Mouse (Mus musculus): ENCODE measurements around the gene Mroh2a. TPM values are rescaled to one million over a fixed set of nuclear protein-coding genes. Genes with fewer than 3 reads are reported as not detected.

Mroh2a gene
- polyA plus RNA-seq (2012; rRNA removed): 0.04 and 0.14 TPM in 2 replicates

GRCm38 (mm10) chr1:88226670-88227379 is at the start of gene Mroh2a:
Mroh2a (plus strand) TSS chr1:88226986.
- no peak for DNase-seq (ENCODE audit: low read depth)
- TF ChIP-seq POLR2A (IDR thresholded peaks at IDR 0.05; ENCODE audit: borderline replicate concordance, extremely low read depth, insufficient read depth, insufficient read length, poor library complexity, severe bottlenecking): no peak
- TF ChIP-seq CTCF (IDR thresholded peaks at IDR 0.05; ENCODE audit: borderline replicate concordance, extremely low read depth, insufficient read depth, insufficient read length): no peak

- DNase-seq (ENCODE audit: low read depth): no peak
- TF ChIP-seq POLR2A (IDR thresholded peaks at IDR 0.05; ENCODE audit: borderline replicate concordance, extremely low read depth, insufficient read depth, insufficient read length, poor library complexity, severe bottlenecking) (no peak), CTCF (IDR thresholded peaks at IDR 0.05; ENCODE audit: borderline replicate concordance, extremely low read depth, insufficient read depth, insufficient read length) (no peak)
Observed at GRCm38 (mm10) chr1:88179657-88180056, 47.1 kb upstream of the Mroh2a start.

GRCm38 (mm10) chr1:88186325-88186935 is 40.4 kb upstream of the Mroh2a start:
- TF ChIP-seq POLR2A (IDR thresholded peaks at IDR 0.05; ENCODE audit: borderline replicate concordance, extremely low read depth, insufficient read depth, insufficient read length, poor library complexity, severe bottlenecking): no peak
- TF ChIP-seq CTCF (IDR thresholded peaks at IDR 0.05; ENCODE audit: borderline replicate concordance, extremely low read depth, insufficient read depth, insufficient read length): no peak
- no peak for DNase-seq (ENCODE audit: low read depth)

GRCm38 (mm10) chr1:88192136-88192535 is 34.6 kb upstream of the Mroh2a start:
- TF ChIP-seq CTCF (IDR thresholded peaks at IDR 0.05; ENCODE audit: borderline replicate concordance, extremely low read depth, insufficient read depth, insufficient read length) (no peak), POLR2A (IDR thresholded peaks at IDR 0.05; ENCODE audit: borderline replicate concordance, extremely low read depth, insufficient read depth, insufficient read length, poor library complexity, severe bottlenecking) (no peak)
- DNase-seq (ENCODE audit: low read depth): no peak

- TF ChIP-seq CTCF (IDR thresholded peaks at IDR 0.05; ENCODE audit: borderline replicate concordance, extremely low read depth, insufficient read depth, insufficient read length) (no peak), POLR2A (IDR thresholded peaks at IDR 0.05; ENCODE audit: borderline replicate concordance, extremely low read depth, insufficient read depth, insufficient read length, poor library complexity, severe bottlenecking) (no peak)
- DNase-seq (ENCODE audit: low read depth): no peak
Observed at GRCm38 (mm10) chr1:88195687-88196086, 31.1 kb upstream of the Mroh2a start.

GRCm38 (mm10) chr1:88197443-88197842 is 29.3 kb upstream of the Mroh2a start:
- TF ChIP-seq POLR2A (IDR thresholded peaks at IDR 0.05; ENCODE audit: borderline replicate concordance, extremely low read depth, insufficient read depth, insufficient read length, poor library complexity, severe bottlenecking) (no peak), CTCF (IDR thresholded peaks at IDR 0.05; ENCODE audit: borderline replicate concordance, extremely low read depth, insufficient read depth, insufficient read length) (no peak)

GRCm38 (mm10) chr1:88199996-88200395 is 26.8 kb upstream of the Mroh2a start:
- DNase-seq (ENCODE audit: low read depth): no peak
- TF ChIP-seq POLR2A (IDR thresholded peaks at IDR 0.05; ENCODE audit: borderline replicate concordance, extremely low read depth, insufficient read depth, insufficient read length, poor library complexity, severe bottlenecking): no peak
- no peak for TF ChIP-seq CTCF (IDR thresholded peaks at IDR 0.05; ENCODE audit: borderline replicate concordance, extremely low read depth, insufficient read depth, insufficient read length)

More at GRCm38 (mm10) chr1:88197443-88197842, 29.3 kb upstream of the Mroh2a start:
- DNase-seq (ENCODE audit: low read depth): no peak

GRCm38 (mm10) chr1:88200456-88200855 is 26.3 kb upstream of the Mroh2a start, which contains the start of gene Ugt1a2:
Ugt1a2 (plus strand) TSS chr1:88200601.
- TF ChIP-seq POLR2A (IDR thresholded peaks at IDR 0.05; ENCODE audit: borderline replicate concordance, extremely low read depth, insufficient read depth, insufficient read length, poor library complexity, severe bottlenecking) (no peak), CTCF (IDR thresholded peaks at IDR 0.05; ENCODE audit: borderline replicate concordance, extremely low read depth, insufficient read depth, insufficient read length) (no peak)
- no peak for DNase-seq (ENCODE audit: low read depth)

- peak; percentile 96 for DNase-seq (ENCODE audit: low read depth)
- TF ChIP-seq CTCF (IDR thresholded peaks at IDR 0.05; ENCODE audit: borderline replicate concordance, extremely low read depth, insufficient read depth, insufficient read length) (no peak), POLR2A (IDR thresholded peaks at IDR 0.05; ENCODE audit: borderline replicate concordance, extremely low read depth, insufficient read depth, insufficient read length, poor library complexity, severe bottlenecking) (peak; percentile 86)
Observed at GRCm38 (mm10) chr1:88205294-88205922, 21.4 kb upstream of the Mroh2a start, which contains the start of gene Dnajb3. Dnajb3 (minus strand) TSS chr1:88205782.

- TF ChIP-seq POLR2A (IDR thresholded peaks at IDR 0.05; ENCODE audit: borderline replicate concordance, extremely low read depth, insufficient read depth, insufficient read length, poor library complexity, severe bottlenecking) (no peak), CTCF (IDR thresholded peaks at IDR 0.05; ENCODE audit: borderline replicate concordance, extremely low read depth, insufficient read depth, insufficient read length) (no peak)
- DNase-seq (ENCODE audit: low read depth): no peak
Observed at GRCm38 (mm10) chr1:88206843-88207479, 19.8 kb upstream of the Mroh2a start.

GRCm38 (mm10) chr1:88211812-88212211 is 15.0 kb upstream of the Mroh2a start, which contains the start of gene Ugt1a1:
Ugt1a1 (plus strand) TSS chr1:88211959.
- peak; percentile 3 for DNase-seq (ENCODE audit: low read depth)
- TF ChIP-seq POLR2A (IDR thresholded peaks at IDR 0.05; ENCODE audit: borderline replicate concordance, extremely low read depth, insufficient read depth, insufficient read length, poor library complexity, severe bottlenecking) (no peak), CTCF (IDR thresholded peaks at IDR 0.05; ENCODE audit: borderline replicate concordance, extremely low read depth, insufficient read depth, insufficient read length) (no peak)

All from brain, embryonic 14.5 days (tissue).